Mouse (Mus musculus): Measurements from ENCODE around the gene Pth1r. TPM values are rescaled to one million over a fixed set of nuclear protein-coding genes. Genes with fewer than 3 reads are reported as not detected.
A peak's percentile ranks its signal among the peaks of the same experiment; 100 is the strongest.

The Pth1r gene
- polyA plus RNA-seq, 1 experiment: 0.12 TPM

- Histone ChIP-seq H3K4me3 (ENCODE audit: insufficient read depth, poor library complexity, severe bottlenecking) (no peak within 1 kb of the TSS), H3K79me3 (ENCODE audit: low read depth) (no peaks in the 10 kb centered on the region), H3K79me2 (ENCODE audit: control insufficient read depth, insufficient read depth) (no peaks in the 10 kb centered on the region), H3ac (ENCODE audit: control insufficient read depth, insufficient read length, low read depth) (no peak within 1 kb of the TSS), H3K27me3 (ENCODE audit: control insufficient read depth, insufficient read depth, insufficient read length) (peaks cover 69% of the 10 kb centered on the region), H3K36me3 (ENCODE audit: control insufficient read depth, insufficient read depth) (no peaks in the 10 kb centered on the region)
- TF ChIP-seq MAX (IDR thresholded peaks at IDR 0.05) (no peak), USF1 (IDR thresholded peaks at IDR 0.05; ENCODE audit: low read depth) (no peak), CEBPB (IDR thresholded peaks at IDR 0.05; ENCODE audit: low read depth) (no peak), CTCF (IDR thresholded peaks at IDR 0.05; ENCODE audit: control insufficient read depth, insufficient read depth, insufficient read length) (no peak), MYOD1 (IDR thresholded peaks at IDR 0.05; ENCODE audit: control insufficient read depth, insufficient read length, low read depth) (no peak), MYOG (IDR thresholded peaks at IDR 0.05; ENCODE audit: control insufficient read depth, extremely low read depth, insufficient read length) (no peak), FOSL1 (IDR thresholded peaks at IDR 0.05; ENCODE audit: insufficient read depth, low read length, poor library complexity, severe bottlenecking) (no peak)
Observed at GRCm38 (mm10) chr9:110741711-110742294, 5.1 kb downstream of the Pth1r start, which contains the start of gene Myl3. Myl3 (plus strand) TSS chr9:110741861.

GRCm38 (mm10) chr9:110739961-110740360 is 7.0 kb downstream of the Pth1r start:
- H3ac ChIP-seq (ENCODE audit: control insufficient read depth, insufficient read length, low read depth): no peak overlapping the region
- H3K79me2 ChIP-seq (ENCODE audit: control insufficient read depth, insufficient read depth): no peaks in the 10 kb centered on the region
- no peaks in the 10 kb centered on the region for H3K36me3 ChIP-seq (ENCODE audit: control insufficient read depth, insufficient read depth)
- H3K79me3 ChIP-seq (ENCODE audit: low read depth): no peaks in the 10 kb centered on the region
- H3K27me3 ChIP-seq (ENCODE audit: control insufficient read depth, insufficient read depth, insufficient read length): peaks cover 71% of the 10 kb centered on the region
- TF ChIP-seq USF1 (IDR thresholded peaks at IDR 0.05; ENCODE audit: low read depth) (no peak), CEBPB (IDR thresholded peaks at IDR 0.05; ENCODE audit: low read depth) (no peak)
- no peak overlapping the region for H3K4me3 ChIP-seq (ENCODE audit: insufficient read depth, poor library complexity, severe bottlenecking)

- Histone ChIP-seq H3K79me3 (ENCODE audit: low read depth) (no peaks in the 10 kb centered on the region), H3K79me2 (ENCODE audit: control insufficient read depth, insufficient read depth) (no peaks in the 10 kb centered on the region), H3K27me3 (ENCODE audit: control insufficient read depth, insufficient read depth, insufficient read length) (peaks cover 52% of the 10 kb centered on the region), H3K36me3 (ENCODE audit: control insufficient read depth, insufficient read depth) (no peaks in the 10 kb centered on the region), H3K4me3 (ENCODE audit: insufficient read depth, poor library complexity, severe bottlenecking) (no peak overlapping the region), H3ac (ENCODE audit: control insufficient read depth, insufficient read length, low read depth) (no peak overlapping the region)
- TF ChIP-seq CTCF (IDR thresholded peaks at IDR 0.05; ENCODE audit: control insufficient read depth, insufficient read depth, insufficient read length) (no peak), CEBPB (IDR thresholded peaks at IDR 0.05; ENCODE audit: low read depth) (no peak), FOSL1 (IDR thresholded peaks at IDR 0.05; ENCODE audit: insufficient read depth, low read length, poor library complexity, severe bottlenecking) (no peak), MYOG (IDR thresholded peaks at IDR 0.05; ENCODE audit: control insufficient read depth, extremely low read depth, insufficient read length) (no peak), USF1 (IDR thresholded peaks at IDR 0.05; ENCODE audit: low read depth) (no peak), MYOD1 (IDR thresholded peaks at IDR 0.05; ENCODE audit: control insufficient read depth, insufficient read length, low read depth) (no peak), MAX (IDR thresholded peaks at IDR 0.05) (no peak)
Observed at GRCm38 (mm10) chr9:110738054-110738453, 8.9 kb downstream of the Pth1r start.

- H3ac ChIP-seq (ENCODE audit: control insufficient read depth, insufficient read length, low read depth): no peak overlapping the region
- H3K4me3 ChIP-seq (ENCODE audit: insufficient read depth, poor library complexity, severe bottlenecking): no peak overlapping the region
- no peaks in the 10 kb centered on the region for H3K79me2 ChIP-seq (ENCODE audit: control insufficient read depth, insufficient read depth)
- peaks cover 35% of the 10 kb centered on the region for H3K27me3 ChIP-seq (ENCODE audit: control insufficient read depth, insufficient read depth, insufficient read length)
- H3K36me3 ChIP-seq (ENCODE audit: control insufficient read depth, insufficient read depth): no peaks in the 10 kb centered on the region
- TF ChIP-seq MYOD1 (IDR thresholded peaks at IDR 0.05; ENCODE audit: control insufficient read depth, insufficient read length, low read depth) (no peak), MAX (IDR thresholded peaks at IDR 0.05) (no peak), MYOG (IDR thresholded peaks at IDR 0.05; ENCODE audit: control insufficient read depth, extremely low read depth, insufficient read length) (no peak)
- H3K79me3 ChIP-seq (ENCODE audit: low read depth): no peaks in the 10 kb centered on the region
Observed at GRCm38 (mm10) chr9:110736362-110736761, 10.6 kb downstream of the Pth1r start.

GRCm38 (mm10) chr9:110734154-110734553 is 12.8 kb downstream of the Pth1r start:
- no peak overlapping the region for H3ac ChIP-seq (ENCODE audit: control insufficient read depth, insufficient read length, low read depth)
- no peaks in the 10 kb centered on the region for H3K79me3 ChIP-seq (ENCODE audit: low read depth)
- no peaks in the 10 kb centered on the region for H3K79me2 ChIP-seq (ENCODE audit: control insufficient read depth, insufficient read depth)
- peaks cover 16% of the 10 kb centered on the region for H3K27me3 ChIP-seq (ENCODE audit: control insufficient read depth, insufficient read depth, insufficient read length)
- no peak overlapping the region for H3K4me3 ChIP-seq (ENCODE audit: insufficient read depth, poor library complexity, severe bottlenecking)
- no peaks in the 10 kb centered on the region for H3K36me3 ChIP-seq (ENCODE audit: control insufficient read depth, insufficient read depth)
- TF ChIP-seq MYOD1 (IDR thresholded peaks at IDR 0.05; ENCODE audit: control insufficient read depth, insufficient read length, low read depth) (no peak), MAX (IDR thresholded peaks at IDR 0.05) (no peak), FOSL1 (IDR thresholded peaks at IDR 0.05; ENCODE audit: insufficient read depth, low read length, poor library complexity, severe bottlenecking) (no peak), CEBPB (IDR thresholded peaks at IDR 0.05; ENCODE audit: low read depth) (no peak), USF1 (IDR thresholded peaks at IDR 0.05; ENCODE audit: low read depth) (no peak), CTCF (IDR thresholded peaks at IDR 0.05; ENCODE audit: control insufficient read depth, insufficient read depth, insufficient read length) (no peak), MYOG (IDR thresholded peaks at IDR 0.05; ENCODE audit: control insufficient read depth, extremely low read depth, insufficient read length) (no peak)

- no peaks in the 10 kb centered on the region for H3K79me2 ChIP-seq (ENCODE audit: control insufficient read depth, insufficient read depth)
- no peaks in the 10 kb centered on the region for H3K36me3 ChIP-seq (ENCODE audit: control insufficient read depth, insufficient read depth)
- H3K27me3 ChIP-seq (ENCODE audit: control insufficient read depth, insufficient read depth, insufficient read length): peaks cover 16% of the 10 kb centered on the region
- TF ChIP-seq USF1 (IDR thresholded peaks at IDR 0.05; ENCODE audit: low read depth) (no peak), FOSL1 (IDR thresholded peaks at IDR 0.05; ENCODE audit: insufficient read depth, low read length, poor library complexity, severe bottlenecking) (no peak), CEBPB (IDR thresholded peaks at IDR 0.05; ENCODE audit: low read depth) (no peak), CTCF (IDR thresholded peaks at IDR 0.05; ENCODE audit: control insufficient read depth, insufficient read depth, insufficient read length) (no peak), MAX (IDR thresholded peaks at IDR 0.05) (no peak), MYOD1 (IDR thresholded peaks at IDR 0.05; ENCODE audit: control insufficient read depth, insufficient read length, low read depth) (no peak), MYOG (IDR thresholded peaks at IDR 0.05; ENCODE audit: control insufficient read depth, extremely low read depth, insufficient read length) (no peak)
- H3ac ChIP-seq (ENCODE audit: control insufficient read depth, insufficient read length, low read depth): peak overlapping the region; percentile 6
- no peaks in the 10 kb centered on the region for H3K79me3 ChIP-seq (ENCODE audit: low read depth)
- H3K4me3 ChIP-seq (ENCODE audit: insufficient read depth, poor library complexity, severe bottlenecking): peak overlapping the region; percentile 18
Observed at GRCm38 (mm10) chr9:110733102-110733501, 13.8 kb downstream of the Pth1r start.

All from C2C12 (cell line).